Mouse (Mus musculus) liver, adult 2 months (tissue): ENCODE data around the gene Gm10645. TPM values are rescaled to one million over a fixed set of nuclear protein-coding genes. Genes with fewer than 3 reads are reported as not detected.

ENCODE experiments used
- DNase-seq: peaks from one replicate; pipeline ENCODE4 v3.0.0-alpha.2; 2011; ENCODE audit warnings: low read depth, low spot score; ENCODE audit errors: extremely low read depth
- H3K27ac ChIP-seq: fragments of 200-500 bp; replicated peaks from 2 replicates; pipeline ENCODE4 v1.5.1; 2012; ENCODE audit warnings: low read depth, mild to moderate bottlenecking, control low read depth, inconsistent platforms, low read length; ENCODE audit not compliant: insufficient read depth
- H3K27me3 ChIP-seq: fragments of 200-500 bp; 2 replicates; pipeline ENCODE4 v1.6.1; 2012; ENCODE audit warnings: mild to moderate bottlenecking, moderate library complexity, low read length, inconsistent platforms; ENCODE audit not compliant: control insufficient read depth, insufficient read depth
- H3K36me3 ChIP-seq: fragments of 200-500 bp; 2 replicates; pipeline ENCODE4 v1.6.1; 2012; ENCODE audit warnings: low read length, inconsistent platforms; ENCODE audit not compliant: control insufficient read depth, insufficient read depth
- H3K4me1 ChIP-seq: fragments of 200-500 bp; 2 replicates; pipeline ENCODE4 v1.6.1; 2011; ENCODE audit warnings: low read length; ENCODE audit not compliant: control insufficient read depth, insufficient read depth
- H3K4me3 ChIP-seq: fragments of 200-500 bp; 2 replicates; pipeline ENCODE4 v1.5.1; 2011; ENCODE audit warnings: low read depth, mild to moderate bottlenecking, control low read depth, low read length, moderate library complexity; ENCODE audit not compliant: insufficient read depth
- H3K79me2 ChIP-seq: fragments of 200-500 bp; 2 replicates; pipeline ENCODE4 v1.6.1; 2012; ENCODE audit warnings: inconsistent platforms, mild to moderate bottlenecking, low read length, moderate library complexity; ENCODE audit not compliant: control insufficient read depth, insufficient read depth
- H3K9ac ChIP-seq: fragments of 200-500 bp; 2 replicates; pipeline ENCODE4 v1.6.1; 2012; ENCODE audit warnings: low read depth, mild to moderate bottlenecking, control low read depth, inconsistent platforms, low read length
- CTCF ChIP-seq: fragments of 200-500 bp; IDR thresholded peaks from 2 replicates; pipeline ENCODE4 v1.5.1; 2011; ENCODE audit warnings: low read depth, low read length, control low read depth
- POLR2A ChIP-seq: fragments of 200-500 bp; IDR thresholded peaks from 2 replicates; pipeline ENCODE4 v1.6.1; 2011; ENCODE audit warnings: low read length, control low read depth; ENCODE audit not compliant: insufficient read depth; ENCODE audit errors: extremely low read depth
- WGBS: fragments of 180-500 bp; shearing (Covaris S2); methylation state at CpG from one replicate; pipeline ENCODE4 v1.1.7; 2018; 5-methylcytosine and 5-hydroxymethylcytosine counted together
- polyA plus RNA-seq: library from polyadenylated mRNA; depleted of rRNA; stranded (reverse); fragments of >200 nt; gene quantifications from 2 replicates; pipeline ENCODE4 v1.2.3, GENCODE M21; 2012; rRNA removed
- total RNA-seq: library from RNA; depleted of rRNA; stranded (reverse); fragments of >200 nt; gene quantifications from 2 replicates; pipeline ENCODE4 v1.2.3, GENCODE M21; 2014; rRNA removed

The Gm10645 gene
- total and polyA plus RNA-seq, 2 experiments = 0.13 TPM; not detected in 1

- WGBS = 71% methylated on average over 1 of the region's 1 CpGs
- no peak overlapping the region for H3K4me3 ChIP-seq
- TF ChIP-seq POLR2A = no peak
- no peak for TF ChIP-seq CTCF
These were observed 25.9 kb downstream of the Gm10645 start for GRCm38 (mm10) chr8:83140068-83140467.

GRCm38 (mm10) chr8:83135086-83135485 is 30.9 kb downstream of the Gm10645 start:
- Histone ChIP-seq H3K4me3 (no peak overlapping the region), H3K4me1 (no peaks in the 10 kb centered on the region), H3K27ac (no peak overlapping the region), H3K27me3 (no peaks in the 10 kb centered on the region), H3K9ac (no peak overlapping the region), H3K36me3 (no peaks in the 10 kb centered on the region), H3K79me2 (no peaks in the 10 kb centered on the region)
- DNase-seq = no peak
- WGBS = 42% methylated on average over 2 of the region's 2 CpGs
- TF ChIP-seq CTCF = no peak
- TF ChIP-seq POLR2A = no peak

More at GRCm38 (mm10) chr8:83140068-83140467, 25.9 kb downstream of the Gm10645 start:
- Histone ChIP-seq H3K27me3 (no peaks in the 10 kb centered on the region), H3K36me3 (no peaks in the 10 kb centered on the region), H3K79me2 (no peaks in the 10 kb centered on the region), H3K27ac (no peak overlapping the region), H3K4me1 (no peaks in the 10 kb centered on the region), H3K9ac (no peak overlapping the region)
- DNase-seq = no peak

Other genes with a start within 250 kb of the Gm10645 start
- 1.6 and 2.2 TPM in 2 replicates for gene Tbc1d9, start 818 bp downstream of the Gm10645 start, total RNA-seq
- gene Tbc1d9, start 818 bp downstream of the Gm10645 start, polyA plus RNA-seq = 0.25 and 0.62 TPM in 2 replicates
- 0.81 and 0.83 TPM in 2 replicates for gene Ucp1, start 124.2 kb upstream of the Gm10645 start, total RNA-seq
- gene Ucp1, start 124.2 kb upstream of the Gm10645 start, polyA plus RNA-seq = 0.05 TPM in 1 of 2 replicates, not detected in the other
- gene Elmod2, start 166.3 kb upstream of the Gm10645 start, total RNA-seq = 11.2 and 15.9 TPM in 2 replicates
- gene Elmod2, start 166.3 kb upstream of the Gm10645 start, polyA plus RNA-seq = 1.9 and 2.0 TPM in 2 replicates
- gene Mgat4d, start 182.3 kb upstream of the Gm10645 start, total RNA-seq = not detected in 2 replicates
- gene Mgat4d, start 182.3 kb upstream of the Gm10645 start, polyA plus RNA-seq = not detected in 2 replicates
- gene Clgn, start 223.7 kb upstream of the Gm10645 start, total RNA-seq = not detected in 2 replicates
- not detected in 2 replicates for gene Clgn, start 223.7 kb upstream of the Gm10645 start, polyA plus RNA-seq